ENCODE assay signal across 25 mouse cellular contexts in genomic region chr7:114028828-114029227, GRCm38 (mm10).
"Had no signal": no experiment of that assay in that cellular context is flagged by ENCODE, and none has a peak within 500 bp of the region (broad histone marks: within the 10 kb centered on the region; RNA-seq: fewer than 3 reads in every experiment).

No protein-coding gene starts in this region.

- DNase-seq: gastrocnemius, postnatal 14 days; heart, postnatal 4 days; kidney, adult 18-20 months; kidney, adult 8-10 months; kidney, postnatal 10 days; kidney, postnatal 25 days; kidney, postnatal 4 days; liver; liver, embryonic 13.5 days; liver, postnatal 0 days had no signal

- H3K27me3 ChIP-seq: heart, embryonic 13.5 days; heart, embryonic 15.5 days; hindbrain, embryonic 12.5 days; intestine, embryonic 15.5 days; liver, embryonic 13.5 days; liver, embryonic 15.5 days had no signal

- H3K27ac ChIP-seq: heart, adult 2 months; heart, embryonic 13.5 days; heart, embryonic 15.5 days; hindbrain, embryonic 10.5 days; hindbrain, embryonic 12.5 days; hindbrain, embryonic 14.5 days; intestine, embryonic 15.5 days; layer of hippocampus, adult 2 months; left cerebral cortex, adult 2 months; limb, embryonic 10.5 days; limb, embryonic 12.5 days; liver, embryonic 13.5 days; liver, embryonic 15.5 days had no signal

- H3K4me1 ChIP-seq: heart, embryonic 13.5 days; heart, embryonic 15.5 days; hindbrain, embryonic 10.5 days; hindbrain, embryonic 12.5 days; intestine, embryonic 15.5 days; limb, embryonic 10.5 days; limb, embryonic 12.5 days; liver, embryonic 13.5 days; liver, embryonic 15.5 days had no signal

- H3K4me3 ChIP-seq: heart, adult 2 months; heart, embryonic 13.5 days; heart, embryonic 15.5 days; hindbrain, embryonic 10.5 days; hindbrain, embryonic 12.5 days; intestine, embryonic 15.5 days; layer of hippocampus, adult 2 months; left cerebral cortex, adult 2 months; limb, embryonic 10.5 days; limb, embryonic 12.5 days; liver, embryonic 13.5 days; liver, embryonic 15.5 days had no signal

- ATAC-seq: hindbrain, embryonic 16.5 days; inflammation-experienced regulatory T-cells, adult 6 months; intestine, embryonic 15.5 days; intestine, postnatal 0 days; liver, postnatal 0 days had no signal
